Mouse (Mus musculus): ENCODE results near the gene Ghrh. TPM values are rescaled to one million over a fixed set of nuclear protein-coding genes. Genes with fewer than 3 reads are reported as not detected.

Gene Ghrh
- total and polyA plus RNA-seq, 3 experiments = not detected

DNA sequence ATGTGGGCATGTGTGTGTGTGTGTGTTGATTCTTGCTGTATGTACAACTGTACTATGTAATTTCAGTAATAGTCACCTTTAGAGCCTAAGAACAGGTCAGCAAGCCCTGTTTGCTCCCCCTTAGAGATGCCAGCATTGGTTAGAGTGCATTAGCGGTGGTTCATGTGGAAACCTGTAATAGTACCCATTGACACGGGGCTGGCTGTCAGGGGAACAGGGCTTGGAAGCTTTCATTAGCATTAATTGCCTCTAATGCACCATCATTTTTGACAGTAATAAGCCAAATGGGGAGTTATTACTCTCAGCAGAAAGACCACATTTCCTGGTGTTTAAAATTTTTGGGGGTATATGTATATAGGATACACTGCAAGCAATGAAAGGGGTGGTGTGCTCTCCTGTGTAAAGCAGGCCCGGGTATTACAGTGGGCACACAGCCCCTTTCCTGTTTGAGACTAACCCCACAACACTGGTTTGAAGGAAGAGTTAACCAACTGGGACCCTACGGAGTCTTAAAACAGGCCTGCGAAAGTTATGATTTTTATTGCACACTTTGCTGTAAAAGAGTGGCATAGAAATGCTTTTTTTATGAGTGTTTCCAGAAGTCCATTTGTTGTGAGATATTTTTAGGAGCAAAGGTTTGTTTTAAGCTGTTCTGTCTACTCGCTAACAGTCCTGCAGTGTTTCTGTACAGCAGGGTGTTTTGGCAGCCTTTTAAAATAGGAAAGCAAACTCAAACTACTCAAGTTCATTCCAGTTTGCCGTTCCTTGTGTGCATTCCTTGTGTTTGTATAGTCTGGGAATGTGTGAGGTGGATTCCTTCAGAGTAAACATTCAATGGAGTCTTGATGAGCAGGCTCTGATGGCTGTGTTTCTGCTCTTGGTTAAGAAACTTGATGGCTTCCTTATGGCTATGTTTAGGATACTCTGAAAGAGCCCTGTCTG is 40.9 kb downstream of the Ghrh start:
- Histone ChIP-seq H3K79me2 (ENCODE audit: control insufficient read depth, insufficient read depth, low read length, poor library complexity) (0 out of 2 replicates have a peak, but pooled peaks cover 1% of the 10 kb centered on the region), H3K27ac (ENCODE audit: control insufficient read depth, low read depth, low read length) (no peak overlapping the region), H3K9ac (ENCODE audit: control insufficient read depth, low read depth, low read length, poor library complexity, severe bottlenecking) (no peak overlapping the region), H3K4me1 (ENCODE audit: control insufficient read depth in 1 of 2, insufficient read depth in 2 of 2, low read length in 2 of 2) (no peaks in the 10 kb centered on the region), H3K27me3 (ENCODE audit: control insufficient read depth in 1 of 2, insufficient read depth in 2 of 2, low read length in 2 of 2) (no peaks in the 10 kb centered on the region), H3K4me3 (ENCODE audit: control insufficient read depth in 1 of 2, insufficient read depth in 1 of 2, low read depth in 2 of 2, low read length in 2 of 2) (no peak overlapping the region), H3K36me3 (ENCODE audit: control insufficient read depth in 1 of 2, insufficient read depth in 2 of 2, low read length in 2 of 2) (peaks cover 0 to 32% of the 10 kb centered on the region in 2 experiments; a peak in 2 of 4 replicates), H3K9me3 (replicated peaks; ENCODE audit: insufficient read depth, low read length) (no peaks in the 10 kb centered on the region)
- TF ChIP-seq MYC (IDR thresholded peaks at IDR 0.05; ENCODE audit: low read depth, low read length) = no peak
- TF ChIP-seq TAL1 (IDR thresholded peaks at IDR 0.05; ENCODE audit: low read length) = no peak
- no peak for TF ChIP-seq POLR2AphosphoS2 (IDR thresholded peaks at IDR 0.05; ENCODE audit: low read length)
- no peak for TF ChIP-seq CTCF (IDR thresholded peaks at IDR 0.05 in 2 of 3, conservative IDR thresholded peaks at IDR 0.05 in 1 of 3; ENCODE audit: control insufficient read depth in 1 of 3, insufficient read depth in 1 of 3, low read depth in 2 of 3, low read length in 3 of 3, poor library complexity in 1 of 3, severe bottlenecking in 1 of 3)
- no peak for TF ChIP-seq ELF1 (IDR thresholded peaks at IDR 0.05; ENCODE audit: low read depth, low read length)
- TF ChIP-seq NRF1 (IDR thresholded peaks at IDR 0.05; ENCODE audit: insufficient read depth, low read depth, low read length, poor library complexity, severe bottlenecking) = no peak
- no peak for TF ChIP-seq RCOR1 (IDR thresholded peaks at IDR 0.05; ENCODE audit: low read depth, low read length)
- TF ChIP-seq ZC3H11A (IDR thresholded peaks at IDR 0.05; ENCODE audit: low read depth, low read length) = no peak
- TF ChIP-seq JUND (IDR thresholded peaks at IDR 0.05; ENCODE audit: low read depth, low read length) = no peak
- TF ChIP-seq POLR2AphosphoS5 (IDR thresholded peaks at IDR 0.05; ENCODE audit: borderline replicate concordance, low read depth, low read length) = no peak
- DNase-seq (ENCODE audit: low read depth, low spot score) = no peak

GRCm38 (mm10) chr2:157303096-157303495 is 44.2 kb downstream of the Ghrh start:
- no peaks in the 10 kb centered on the region for H3K9me3 ChIP-seq (replicated peaks; ENCODE audit: insufficient read depth, low read length)
- H3K27me3 ChIP-seq (ENCODE audit: control insufficient read depth in 1 of 2, insufficient read depth in 2 of 2, low read length in 2 of 2) = no peaks in the 10 kb centered on the region
- no peak overlapping the region for H3K4me3 ChIP-seq (ENCODE audit: control insufficient read depth in 1 of 2, insufficient read depth in 1 of 2, low read depth in 2 of 2, low read length in 2 of 2)
- TF ChIP-seq TAL1 (IDR thresholded peaks at IDR 0.05; ENCODE audit: low read length) (no peak), SIN3A (IDR thresholded peaks at IDR 0.05; ENCODE audit: low read length) (no peak), POLR2AphosphoS2 (IDR thresholded peaks at IDR 0.05; ENCODE audit: low read length) (no peak), JUND (IDR thresholded peaks at IDR 0.05; ENCODE audit: low read depth, low read length) (no peak), EP300 (IDR thresholded peaks at IDR 0.05; ENCODE audit: low read depth in 1 of 2, low read length in 2 of 2) (no peak), POLR2A (IDR thresholded peaks at IDR 0.05; ENCODE audit: control insufficient read depth in 1 of 2, insufficient read depth in 1 of 2, low read depth in 1 of 2, low read length in 2 of 2, poor library complexity in 1 of 2) (no peak), SMC3 (IDR thresholded peaks at IDR 0.05; ENCODE audit: low read depth, low read length) (no peak), HCFC1 (IDR thresholded peaks at IDR 0.05; ENCODE audit: low read depth, low read length) (no peak), MYB (IDR thresholded peaks at IDR 0.05; ENCODE audit: low read depth, low read length) (no peak), ETS1 (IDR thresholded peaks at IDR 0.05; ENCODE audit: low read depth, low read length) (no peak), MYC (IDR thresholded peaks at IDR 0.05; ENCODE audit: low read depth, low read length) (no peak), E2F4 (IDR thresholded peaks at IDR 0.05; ENCODE audit: borderline replicate concordance, low read depth, low read length) (no peak)
- no peaks in the 10 kb centered on the region for H3K79me2 ChIP-seq (ENCODE audit: control insufficient read depth, insufficient read depth, low read length, poor library complexity)
- H3K36me3 ChIP-seq (ENCODE audit: control insufficient read depth in 1 of 2, insufficient read depth in 2 of 2, low read length in 2 of 2) = peaks cover 0 to 30% of the 10 kb centered on the region in 2 experiments; a peak in 2 of 4 replicates
- no peaks in the 10 kb centered on the region for H3K4me1 ChIP-seq (ENCODE audit: control insufficient read depth in 1 of 2, insufficient read depth in 2 of 2, low read length in 2 of 2)
- DNase-seq (ENCODE audit: low read depth, low spot score) = no peak
- H3K27ac ChIP-seq (ENCODE audit: control insufficient read depth, low read depth, low read length) = no peak overlapping the region
- H3K9ac ChIP-seq (ENCODE audit: control insufficient read depth, low read depth, low read length, poor library complexity, severe bottlenecking) = no peak overlapping the region
